Mouse (Mus musculus) midbrain, embryonic 15.5 days (tissue): ENCODE data around the gene Smad3. TPM values are rescaled to one million over a fixed set of nuclear protein-coding genes. Genes with fewer than 3 reads are reported as not detected.

Experiments used
- ATAC-seq: fragments of 200-750 bp; cut with Nextera tagmentation; replicated peaks from 2 replicates; pipeline ENCODE4 v1.8.0; 2017; ENCODE audit warnings: moderate TSS enrichment
- H3K27ac ChIP-seq: fragments of 300-500 bp; sonication (generic); 2 replicates; pipeline ENCODE4 v1.5.1; 2015; ENCODE audit warnings: mild to moderate bottlenecking, inconsistent platforms
- H3K27me3 ChIP-seq: fragments of 300-500 bp; sonication (generic); replicated peaks from 2 replicates; pipeline ENCODE4 v1.6.1; 2015; ENCODE audit warnings: inconsistent platforms
- H3K36me3 ChIP-seq: fragments of 300-500 bp; sonication (generic); replicated peaks from 2 replicates; pipeline ENCODE4 v1.6.1; 2015; ENCODE audit warnings: inconsistent platforms
- H3K4me1 ChIP-seq: fragments of 300-500 bp; sonication (generic); 2 replicates; pipeline ENCODE4 v1.6.1; 2015; ENCODE audit warnings: inconsistent platforms
- H3K4me2 ChIP-seq: fragments of 300-500 bp; sonication (generic); 2 replicates; pipeline ENCODE4 v1.6.1; 2015; ENCODE audit warnings: inconsistent platforms, mild to moderate bottlenecking, moderate library complexity
- H3K4me3 ChIP-seq: fragments of 300-500 bp; sonication (generic); 2 replicates; pipeline ENCODE4 v1.5.1; 2015; ENCODE audit warnings: mild to moderate bottlenecking, inconsistent platforms
- H3K9ac ChIP-seq: fragments of 300-500 bp; sonication (generic); 2 replicates; pipeline ENCODE4 v1.6.1; 2015; ENCODE audit warnings: mild to moderate bottlenecking, inconsistent platforms
- H3K9me3 ChIP-seq: fragments of 300-500 bp; sonication (generic); 2 replicates; pipeline ENCODE4 v1.6.1; 2016; ENCODE audit warnings: inconsistent platforms
- WGBS: fragments of 180-500 bp; shearing (Covaris S2); methylation state at CpG from one replicate; pipeline ENCODE4 v1.1.7; 2015; ENCODE audit warnings: mixed read lengths; 5-methylcytosine and 5-hydroxymethylcytosine counted together
- polyA plus RNA-seq: library from polyadenylated mRNA; unstranded; fragments of >200 nt; fragmentation: Nextera tagmentation; extraction: Ambion mirVana; gene quantifications from 2 replicates; pipeline ENCODE4 v1.2.1, GENCODE M21; 2015

The Smad3 gene
- polyA plus RNA-seq, 1 experiment from 2014 or later = 7.2 TPM

DNA sequence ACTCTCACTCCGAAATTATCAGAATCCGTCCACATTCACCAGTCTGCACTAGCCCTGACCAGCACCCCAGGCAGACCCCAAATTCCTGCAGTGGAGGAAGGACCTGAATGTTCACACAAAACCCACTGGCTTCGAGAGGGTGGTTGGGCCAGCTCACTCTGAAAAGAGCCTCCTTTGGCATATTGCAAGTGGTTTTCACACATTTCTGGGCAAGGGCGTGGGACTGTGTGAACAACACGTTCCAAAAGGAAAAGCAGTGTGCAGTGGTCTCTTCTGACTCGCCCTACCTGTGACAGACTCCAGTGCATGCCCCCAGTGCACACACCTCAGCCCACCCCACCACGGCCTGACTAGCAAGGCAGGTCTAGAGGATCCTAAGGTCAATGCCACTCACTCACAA lies 35.4 kb downstream of the Smad3 start:
- ATAC-seq = no peak
- Histone ChIP-seq H3K4me3 (no peak overlapping the region), H3K9ac (no peak overlapping the region), H3K27ac (no peak overlapping the region), H3K27me3 (no peaks in the 10 kb centered on the region), H3K36me3 (no peaks in the 10 kb centered on the region), H3K9me3 (no peaks in the 10 kb centered on the region), H3K4me1 (peaks cover 4% of the 10 kb centered on the region; the same call in 1 of the 2 replicates), H3K4me2 (no peak overlapping the region)
- 91% methylated on average over 7 of the region's 7 CpGs for WGBS

GRCm38 (mm10) chr9:63721573-63722275 lies 36.1 kb downstream of the Smad3 start:
- Histone ChIP-seq H3K4me2 (no peak overlapping the region), H3K9ac (no peak overlapping the region), H3K27me3 (no peaks in the 10 kb centered on the region), H3K9me3 (no peaks in the 10 kb centered on the region), H3K36me3 (no peaks in the 10 kb centered on the region), H3K4me3 (no peak overlapping the region), H3K27ac (no peak overlapping the region), H3K4me1 (peaks cover 4% of the 10 kb centered on the region; the same call in 1 of the 2 replicates)
- no peak for ATAC-seq
- WGBS = 81% methylated on average over 9 of the region's 9 CpGs

GRCm38 (mm10) chr9:63720715-63721114 lies 37.1 kb downstream of the Smad3 start:
- Histone ChIP-seq H3K27ac (no peak overlapping the region), H3K9ac (no peak overlapping the region), H3K9me3 (no peaks in the 10 kb centered on the region), H3K4me3 (no peak overlapping the region), H3K4me1 (peaks cover 7% of the 10 kb centered on the region; the same call in 1 of the 2 replicates), H3K4me2 (no peak overlapping the region), H3K36me3 (no peaks in the 10 kb centered on the region), H3K27me3 (no peaks in the 10 kb centered on the region)
- 84% methylated on average over 6 of the region's 6 CpGs for WGBS
- ATAC-seq = no peak

DNA sequence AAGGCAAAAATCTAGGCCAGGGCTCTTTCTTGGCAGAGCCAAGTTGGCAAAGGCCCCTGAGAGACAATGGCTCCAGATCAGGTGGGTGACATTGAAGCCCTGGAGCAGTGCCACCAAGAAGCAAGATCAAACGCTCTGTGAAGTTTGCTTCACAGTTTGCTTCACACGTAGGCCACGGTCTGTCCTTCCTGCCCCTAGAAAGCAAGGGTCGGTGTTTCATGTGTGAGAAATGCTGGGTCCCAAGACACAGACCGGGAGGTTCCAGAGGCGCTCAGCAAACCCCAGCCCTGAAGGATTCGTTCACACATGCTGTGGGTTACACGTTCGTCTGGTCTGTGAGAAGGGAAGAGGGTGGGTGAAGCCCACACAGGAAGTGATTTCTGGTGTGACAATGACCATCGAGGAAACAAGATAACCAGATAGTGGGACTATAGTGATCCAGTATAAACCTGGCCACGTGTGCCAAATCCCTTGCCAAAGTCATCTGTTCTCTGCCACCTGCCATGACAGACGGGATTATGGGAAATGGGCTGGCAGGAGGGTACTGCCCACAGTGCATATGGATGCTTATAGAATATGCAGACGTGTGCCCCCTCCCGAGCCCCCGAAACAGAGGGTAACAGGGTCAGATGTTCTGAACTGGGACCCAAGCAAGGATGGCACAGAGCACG lies 37.9 kb downstream of the Smad3 start:
- Histone ChIP-seq H3K4me2 (no peak overlapping the region), H3K9ac (no peak overlapping the region), H3K4me3 (no peak overlapping the region), H3K4me1 (peaks cover 7% of the 10 kb centered on the region; the same call in 1 of the 2 replicates), H3K36me3 (no peaks in the 10 kb centered on the region), H3K27me3 (no peaks in the 10 kb centered on the region), H3K27ac (no peak overlapping the region), H3K9me3 (no peaks in the 10 kb centered on the region)
- ATAC-seq = no peak
- 89% methylated on average over 16 of the region's 16 CpGs for WGBS

GRCm38 (mm10) chr9:63718735-63719358 lies 38.9 kb downstream of the Smad3 start:
- Histone ChIP-seq H3K4me1 (peaks cover 7% of the 10 kb centered on the region; the same call in 1 of the 2 replicates), H3K27me3 (no peaks in the 10 kb centered on the region), H3K4me3 (no peak overlapping the region), H3K9me3 (no peaks in the 10 kb centered on the region), H3K4me2 (no peak overlapping the region), H3K9ac (no peak overlapping the region), H3K36me3 (no peaks in the 10 kb centered on the region), H3K27ac (no peak overlapping the region)
- WGBS = 88% methylated on average over 9 of the region's 9 CpGs
- ATAC-seq = no peak

DNA sequence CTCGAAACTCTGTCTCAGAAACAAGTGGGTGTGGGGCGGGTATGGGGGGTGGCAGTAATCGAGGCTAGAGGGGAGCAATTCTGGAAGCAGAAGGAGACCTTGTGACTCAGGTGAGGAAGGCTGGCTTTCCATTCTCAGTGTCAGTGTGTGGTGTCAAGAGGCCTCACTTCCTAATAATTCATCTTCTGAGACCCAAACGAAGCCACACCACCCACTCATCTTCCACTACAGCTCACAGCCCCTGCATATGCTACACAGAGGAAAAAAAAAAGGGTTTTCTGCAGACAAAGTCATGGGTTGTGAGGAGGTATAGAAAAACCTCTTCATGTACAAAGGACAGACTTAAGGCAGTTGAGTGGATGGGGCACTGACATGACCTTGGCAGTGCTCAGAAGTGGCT lies 39.6 kb downstream of the Smad3 start:
- 98% methylated on average over 4 of the region's 4 CpGs for WGBS
- Histone ChIP-seq H3K27ac (no peak overlapping the region), H3K4me1 (peaks cover 7% of the 10 kb centered on the region; the same call in 1 of the 2 replicates), H3K4me3 (no peak overlapping the region), H3K4me2 (no peak overlapping the region), H3K36me3 (no peaks in the 10 kb centered on the region), H3K9me3 (no peaks in the 10 kb centered on the region), H3K27me3 (no peaks in the 10 kb centered on the region), H3K9ac (no peak overlapping the region)
- no peak for ATAC-seq

DNA sequence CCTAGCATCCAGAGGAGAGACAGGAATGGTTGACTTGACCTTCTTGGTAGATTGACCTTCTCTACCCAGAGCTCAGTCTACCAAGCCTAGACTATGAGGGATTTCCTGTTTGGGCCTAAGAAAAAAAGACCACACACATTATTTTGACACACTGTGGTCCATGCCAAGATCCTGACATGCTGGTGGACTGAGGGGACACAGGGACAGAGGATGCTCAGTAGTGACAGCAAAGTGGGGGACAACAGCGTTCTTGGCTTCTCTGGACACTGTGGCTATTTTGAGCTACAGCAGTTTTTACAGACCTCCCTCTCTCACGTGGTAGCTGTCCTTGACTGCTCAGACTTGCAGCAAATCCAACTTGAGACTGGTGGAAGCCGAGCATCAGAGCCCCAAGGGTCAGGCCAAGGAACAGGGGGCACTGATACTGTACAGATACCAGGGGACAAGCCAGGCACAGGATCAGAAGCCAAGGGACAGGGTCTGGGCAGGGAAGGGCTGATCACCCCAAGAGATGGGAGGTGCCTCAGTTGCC lies 40.3 kb downstream of the Smad3 start:
- Histone ChIP-seq H3K9ac (no peak overlapping the region), H3K4me1 (peaks cover 7% of the 10 kb centered on the region; the same call in 1 of the 2 replicates), H3K4me2 (no peak overlapping the region), H3K4me3 (no peak overlapping the region), H3K27ac (no peak overlapping the region), H3K27me3 (no peaks in the 10 kb centered on the region), H3K9me3 (no peaks in the 10 kb centered on the region), H3K36me3 (no peaks in the 10 kb centered on the region)
- WGBS = 82% methylated on average over 3 of the region's 3 CpGs
- no peak for ATAC-seq

DNA sequence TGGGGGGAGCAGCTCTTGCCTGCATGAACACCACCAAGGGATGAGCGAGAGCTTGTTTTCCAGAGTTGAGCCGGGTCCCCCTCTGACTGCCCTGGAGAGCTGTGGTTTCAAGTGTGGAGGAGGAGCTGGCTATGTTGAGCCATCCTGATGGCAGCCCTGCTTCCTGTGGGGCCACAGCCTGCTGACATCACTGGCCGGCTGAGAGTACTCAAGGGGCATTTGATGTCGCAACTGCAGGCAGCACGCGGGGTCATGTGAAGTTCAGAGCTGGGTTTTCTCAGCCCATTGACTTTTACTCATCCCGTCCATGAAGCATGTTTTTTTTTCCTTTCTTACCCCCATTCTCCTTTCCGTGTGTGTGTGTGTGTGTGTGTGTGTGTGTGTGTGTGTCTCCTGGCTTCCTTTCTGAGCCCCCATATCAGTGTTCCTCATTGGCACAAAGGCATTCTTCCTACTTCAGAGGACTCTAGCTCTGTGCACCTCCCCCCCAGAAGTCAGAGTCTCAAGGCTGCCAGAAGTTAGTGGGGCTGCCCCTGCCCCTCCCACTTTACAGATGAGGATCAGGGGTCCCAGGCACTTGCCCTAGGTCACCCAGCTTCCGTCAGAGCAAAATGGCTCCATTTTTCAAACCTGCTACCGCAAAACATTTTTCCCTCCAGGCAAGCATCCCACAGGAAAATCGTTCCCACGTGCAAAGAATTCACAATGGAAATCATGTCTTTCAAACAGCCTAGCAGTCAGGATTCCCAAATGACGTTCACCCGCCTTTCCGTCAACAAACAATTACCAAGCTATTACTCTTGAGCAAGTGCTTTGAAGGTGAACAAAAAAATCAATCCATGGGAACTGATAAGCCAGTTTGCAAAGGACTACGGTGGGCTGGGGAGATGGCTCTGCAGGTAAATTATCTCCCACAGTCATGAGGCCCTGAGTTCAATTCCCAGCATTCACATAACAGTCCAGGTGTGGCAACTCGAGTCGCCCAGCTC lies 41.4 kb downstream of the Smad3 start:
- ATAC-seq = no peak
- Histone ChIP-seq H3K9ac (no peak overlapping the region), H3K4me3 (no peak overlapping the region), H3K9me3 (no peaks in the 10 kb centered on the region), H3K4me1 (peaks cover 7% of the 10 kb centered on the region; the same call in 1 of the 2 replicates), H3K27ac (no peak overlapping the region), H3K36me3 (no peaks in the 10 kb centered on the region), H3K4me2 (no peak overlapping the region), H3K27me3 (no peaks in the 10 kb centered on the region)
- 47% methylated on average over 18 of the region's 18 CpGs for WGBS

DNA sequence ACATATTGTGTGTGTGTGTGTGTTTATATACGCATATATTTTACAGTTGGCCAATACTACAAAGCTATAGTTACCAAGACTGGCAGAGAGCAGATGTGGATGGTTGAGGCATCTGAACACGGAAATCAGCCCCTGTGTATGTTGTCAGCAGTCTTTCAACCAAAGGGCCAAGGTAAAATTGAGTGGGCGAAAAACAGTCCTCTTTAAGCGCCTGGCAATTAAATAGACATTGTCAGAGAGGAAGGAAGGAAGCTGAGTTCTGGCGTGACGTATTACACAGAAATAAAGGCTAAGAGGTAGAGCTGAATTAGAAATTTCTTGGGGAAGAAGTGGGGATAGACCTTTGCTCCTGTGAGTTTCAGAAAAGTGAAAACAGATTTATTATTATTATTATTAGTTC lies 43.2 kb downstream of the Smad3 start:
- WGBS = 81% methylated on average over 6 of the region's 6 CpGs
- no peak overlapping the region for H3K4me2 ChIP-seq
- no peaks in the 10 kb centered on the region for H3K36me3 ChIP-seq
- H3K9me3 ChIP-seq = no peaks in the 10 kb centered on the region
- no peak for ATAC-seq
- peaks cover 7% of the 10 kb centered on the region; the same call in 1 of the 2 replicates for H3K4me1 ChIP-seq
- H3K27me3 ChIP-seq = no peaks in the 10 kb centered on the region
- no peak overlapping the region for H3K9ac ChIP-seq
- no peak overlapping the region for H3K27ac ChIP-seq
- H3K4me3 ChIP-seq = no peak overlapping the region

DNA sequence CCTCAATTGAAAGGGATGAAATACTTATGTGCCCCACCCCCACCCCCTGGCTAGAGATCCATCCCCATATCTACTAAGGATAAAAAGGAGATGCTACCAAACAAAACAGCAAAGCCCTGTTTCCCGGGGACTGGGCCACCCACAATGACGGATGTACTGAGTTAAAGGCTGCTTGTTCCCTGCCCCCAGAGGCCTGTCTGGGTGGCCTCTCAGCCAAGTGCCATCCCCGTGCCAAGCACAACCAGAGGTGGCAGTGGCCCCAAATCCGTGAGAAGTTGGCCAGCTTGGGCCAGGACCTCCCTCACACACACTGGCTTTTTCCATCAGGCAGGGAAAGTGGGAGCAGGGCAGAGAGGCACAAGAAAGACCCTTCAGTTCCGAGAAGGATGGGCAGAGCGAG lies 45.0 kb downstream of the Smad3 start:
- H3K4me3 ChIP-seq = no peak overlapping the region
- no peak overlapping the region for H3K27ac ChIP-seq
- H3K9me3 ChIP-seq = no peaks in the 10 kb centered on the region
- peaks cover 7% of the 10 kb centered on the region; the same call in 1 of the 2 replicates for H3K4me1 ChIP-seq
- H3K9ac ChIP-seq = no peak overlapping the region
- no peak overlapping the region for H3K4me2 ChIP-seq
- ATAC-seq = no peak
- no peaks in the 10 kb centered on the region for H3K27me3 ChIP-seq
- H3K36me3 ChIP-seq = no peaks in the 10 kb centered on the region
- WGBS = 54% methylated on average over 6 of the region's 6 CpGs

- ATAC-seq = no peak
- H3K36me3 ChIP-seq = no peaks in the 10 kb centered on the region
- no peaks in the 10 kb centered on the region for H3K27me3 ChIP-seq
- no peak overlapping the region for H3K4me2 ChIP-seq
- no peak overlapping the region for H3K4me3 ChIP-seq
- 82% methylated on average over 13 of the region's 13 CpGs for WGBS
- no peaks in the 10 kb centered on the region for H3K9me3 ChIP-seq
- H3K9ac ChIP-seq = no peak overlapping the region
- peaks cover 7% of the 10 kb centered on the region; the same call in 1 of the 2 replicates for H3K4me1 ChIP-seq
- no peak overlapping the region for H3K27ac ChIP-seq
These were observed 46.1 kb downstream of the Smad3 start for GRCm38 (mm10) chr9:63711580-63712230.
